Mouse (Mus musculus) hindbrain, postnatal 0 days (tissue): ENCODE measurements around the gene Slc17a7. TPM values are rescaled to one million over a fixed set of nuclear protein-coding genes. Genes with fewer than 3 reads are reported as not detected.

Experiments
- ATAC-seq: fragments of 200-750 bp; cut with Nextera tagmentation; 2 replicates; pipeline ENCODE4 v1.8.0; 2017; ENCODE audit warnings: mild to moderate bottlenecking, moderate TSS enrichment, moderate library complexity
- DNase-seq: peaks from one replicate; pipeline ENCODE4 v3.0.0-alpha.2; 2015; ENCODE audit warnings: low spot score
- H3K27ac ChIP-seq: fragments of 300-500 bp; sonication (generic); 2 replicates; pipeline ENCODE4 v1.5.1; 2014; ENCODE audit warnings: mild to moderate bottlenecking
- H3K27me3 ChIP-seq: fragments of 300-500 bp; sonication (generic); 2 replicates; pipeline ENCODE4 v1.6.1; 2014; ENCODE audit warnings: low read length, mixed read lengths; ENCODE audit not compliant: insufficient read depth
- H3K36me3 ChIP-seq: fragments of 300-500 bp; sonication (generic); 2 replicates; pipeline ENCODE4 v1.6.1; 2014; ENCODE audit warnings: low read length, mixed read lengths; ENCODE audit not compliant: insufficient read depth
- H3K4me1 ChIP-seq: fragments of 300-500 bp; sonication (generic); 2 replicates; pipeline ENCODE4 v1.6.1; 2014; ENCODE audit warnings: antibody characterized with exemption, low read length, mixed read lengths; ENCODE audit not compliant: insufficient read depth
- H3K4me2 ChIP-seq: fragments of 300-500 bp; sonication (generic); 2 replicates; pipeline ENCODE4 v1.6.1; 2014; ENCODE audit warnings: low read depth, mild to moderate bottlenecking, low read length, moderate library complexity, mixed read lengths
- H3K4me3 ChIP-seq: fragments of 300-500 bp; sonication (generic); 2 replicates; pipeline ENCODE4 v1.5.1; 2014; ENCODE audit warnings: low read length
- H3K9ac ChIP-seq: fragments of 300-500 bp; sonication (generic); replicated peaks from 2 replicates; pipeline ENCODE4 v1.6.1; 2014; ENCODE audit warnings: mild to moderate bottlenecking, low read length, moderate library complexity, mixed read lengths
- H3K9me3 ChIP-seq: fragments of 300-500 bp; sonication (generic); 2 replicates; pipeline ENCODE4 v1.6.1; 2016; ENCODE audit warnings: low read length, mixed read lengths
- CTCF ChIP-seq: IDR thresholded peaks from 2 replicates; pipeline ENCODE4 v1.5.1; 2016; ENCODE audit warnings: antibody characterized with exemption, control low read depth, low read depth
- WGBS: fragments of 180-500 bp; shearing (Covaris S2); extraction: QIAGEN DNeasy Blood & Tissue Kit; methylation state at CpG from one replicate; pipeline ENCODE4 v1.1.7; 2014; 5-methylcytosine and 5-hydroxymethylcytosine counted together
- polyA plus RNA-seq: library from polyadenylated mRNA; unstranded; fragments of >200 nt; fragmentation: Nextera tagmentation; extraction: Ambion mirVana; gene quantifications from 2 replicates; pipeline ENCODE4 v1.2.1, GENCODE M21; 2015
- total RNA-seq: library from RNA; depleted of rRNA; stranded (reverse); fragments of >200 nt; gene quantifications from 2 replicates; pipeline ENCODE4 v1.2.3, GENCODE M21; 2014

Gene Slc17a7
- total and polyA plus RNA-seq, 2 experiments from 2014 or later = 4.6 to 13.5 TPM

DNA sequence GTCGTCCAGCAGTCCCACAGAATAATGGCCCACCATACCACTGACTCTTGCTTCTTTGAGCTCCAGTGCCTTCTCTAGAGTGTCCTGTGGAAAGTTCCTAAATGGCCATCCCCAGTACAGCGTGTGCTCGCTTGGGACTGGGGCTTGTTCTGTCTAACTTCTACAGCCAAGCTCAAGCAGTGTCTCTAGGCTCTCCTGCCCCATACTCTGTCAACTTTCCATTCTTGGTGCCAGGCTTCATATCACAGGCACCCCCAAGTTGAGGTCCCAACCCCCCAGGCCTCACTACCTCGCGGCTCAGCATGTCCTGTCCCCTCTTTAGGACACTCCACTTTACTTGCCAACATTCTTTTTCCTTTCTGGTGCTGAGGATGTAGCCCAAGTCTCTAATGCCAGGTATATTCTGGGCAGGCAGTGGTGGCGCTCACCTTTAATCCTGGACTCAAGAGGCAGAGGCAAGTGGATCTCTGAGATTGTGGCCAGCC is 3.4 kb upstream of the Slc17a7 start:
- DNase-seq (no peak), ATAC-seq (no peak)
- Histone ChIP-seq H3K4me3 (no peak overlapping the region), H3K27me3 (peaks cover 5% of the 10 kb centered on the region), H3K9me3 (no peaks in the 10 kb centered on the region), H3K4me1 (no peaks in the 10 kb centered on the region; the same call in 1 of the 2 replicates), H3K36me3 (0 out of 2 replicates have a peak, but pooled peaks cover 4% of the 10 kb centered on the region), H3K9ac (no peak overlapping the region), H3K4me2 (no peak overlapping the region), H3K27ac (no peak overlapping the region)
- 90% methylated on average over 6 of the region's 6 CpGs for WGBS
- no peak for TF ChIP-seq CTCF

DNA sequence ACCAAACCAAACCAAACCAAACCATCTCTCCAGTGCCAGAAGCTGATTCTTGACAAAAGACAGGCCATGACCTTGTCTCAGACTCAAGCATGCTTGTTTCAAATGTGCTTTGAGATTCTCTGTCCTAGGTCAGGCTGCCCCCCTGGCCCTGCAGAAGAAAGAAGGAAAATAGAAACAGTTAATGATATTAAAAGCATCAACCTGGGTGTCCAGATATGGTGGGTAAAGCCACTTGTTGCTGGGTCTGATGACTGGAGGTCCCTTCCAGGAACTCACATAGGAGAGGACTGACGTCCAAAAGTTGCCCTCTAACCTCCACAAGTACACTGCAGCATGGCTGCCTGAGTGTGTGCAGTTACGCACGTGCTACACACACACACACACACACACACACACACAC is 2.9 kb upstream of the Slc17a7 start:
- ATAC-seq = no peak
- H3K27me3 ChIP-seq = peaks cover 10% of the 10 kb centered on the region
- H3K27ac ChIP-seq = no peak overlapping the region

DNA sequence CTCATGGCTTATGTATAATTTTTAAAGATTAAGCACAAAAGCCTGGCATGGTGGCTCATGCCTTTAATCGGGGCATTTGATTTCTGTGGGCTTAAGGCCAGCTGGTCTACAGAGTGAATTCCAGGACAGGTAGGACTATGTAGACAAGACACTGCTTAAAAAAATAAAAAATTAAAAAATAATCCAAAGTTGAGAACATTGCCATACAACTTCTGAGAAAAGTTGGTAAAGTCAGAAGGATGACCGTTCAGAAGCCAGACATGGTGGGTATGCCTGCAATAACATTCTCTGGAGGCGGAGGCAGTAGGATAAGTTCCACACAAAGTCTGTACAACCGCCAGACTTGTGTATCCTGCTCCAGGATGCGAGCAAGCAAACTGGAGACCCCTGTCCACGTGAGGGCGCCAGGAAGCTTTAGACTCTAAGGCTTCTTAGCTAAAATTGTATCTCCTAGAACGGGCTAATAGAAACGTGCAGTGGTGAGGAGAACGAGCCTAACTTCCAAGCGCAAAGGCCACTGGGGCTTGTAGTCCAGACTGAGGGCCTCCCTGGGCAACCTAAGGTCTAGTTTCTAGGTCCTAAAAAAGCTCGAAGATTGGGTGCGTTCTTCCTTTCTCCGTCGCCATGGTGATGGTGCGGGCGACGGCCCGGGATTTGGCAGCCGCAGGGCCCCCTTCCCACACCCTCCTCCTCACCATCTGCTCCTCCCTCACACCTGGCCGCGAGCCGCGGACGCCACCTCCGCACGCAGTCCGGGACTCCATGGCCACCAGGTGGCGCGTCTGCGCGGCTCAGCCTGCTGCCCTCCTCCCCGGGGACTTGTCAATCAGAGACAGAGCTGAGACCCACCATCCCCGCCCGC is 1.9 kb upstream of the Slc17a7 start:
- Histone ChIP-seq H3K9me3 (no peaks in the 10 kb centered on the region), H3K27ac (0 out of 2 replicates have a peak overlapping the region, but pooled peaks have one; percentile 32), H3K36me3 (0 out of 2 replicates have a peak, but pooled peaks cover 4% of the 10 kb centered on the region), H3K4me2 (peak overlapping the region; percentile 63), H3K4me3 (peak overlapping the region; percentile 33), H3K4me1 (no peaks in the 10 kb centered on the region; the same call in 1 of the 2 replicates), H3K27me3 (peaks cover 13% of the 10 kb centered on the region), H3K9ac (peak overlapping the region; percentile 38; the same call in 1 of the 2 replicates)
- 4% methylated on average over 33 of the region's 35 CpGs for WGBS
- TF ChIP-seq CTCF = peak; percentile 79
- ATAC-seq = peak; percentile 94
- peak; percentile 95 for DNase-seq

More for the DNA sequence above, 2.9 kb upstream of the Slc17a7 start:
- Histone ChIP-seq H3K4me1 (no peaks in the 10 kb centered on the region; the same call in 1 of the 2 replicates), H3K9ac (no peak overlapping the region), H3K4me3 (no peak overlapping the region), H3K4me2 (no peak overlapping the region), H3K9me3 (no peaks in the 10 kb centered on the region), H3K36me3 (0 out of 2 replicates have a peak, but pooled peaks cover 4% of the 10 kb centered on the region)
- no peak for TF ChIP-seq CTCF
- WGBS = 94% methylated on average over 3 of the region's 3 CpGs
- no peak for DNase-seq

DNA sequence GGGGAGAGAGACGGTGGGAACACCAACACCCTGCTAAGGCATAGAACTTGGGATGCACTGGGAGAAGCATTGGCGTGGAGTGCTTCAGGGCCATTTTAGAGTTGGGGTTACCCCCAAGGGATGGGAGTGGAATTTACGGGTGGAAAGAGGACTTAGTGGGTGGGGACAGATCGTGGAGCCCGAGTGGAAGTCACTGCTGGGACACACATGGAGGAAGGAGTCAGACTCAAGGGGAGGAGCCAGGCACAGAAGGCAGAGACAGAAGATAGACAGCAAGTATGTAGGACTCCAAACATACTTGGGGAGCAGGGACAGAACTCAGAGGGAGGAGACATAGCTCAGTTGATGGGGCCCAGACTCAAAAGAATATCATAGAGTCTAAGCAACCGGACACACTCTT is 1.2 kb upstream of the Slc17a7 start:
- 29% methylated on average over 6 of the region's 6 CpGs for WGBS
- no peaks in the 10 kb centered on the region for H3K9me3 ChIP-seq

DNA sequence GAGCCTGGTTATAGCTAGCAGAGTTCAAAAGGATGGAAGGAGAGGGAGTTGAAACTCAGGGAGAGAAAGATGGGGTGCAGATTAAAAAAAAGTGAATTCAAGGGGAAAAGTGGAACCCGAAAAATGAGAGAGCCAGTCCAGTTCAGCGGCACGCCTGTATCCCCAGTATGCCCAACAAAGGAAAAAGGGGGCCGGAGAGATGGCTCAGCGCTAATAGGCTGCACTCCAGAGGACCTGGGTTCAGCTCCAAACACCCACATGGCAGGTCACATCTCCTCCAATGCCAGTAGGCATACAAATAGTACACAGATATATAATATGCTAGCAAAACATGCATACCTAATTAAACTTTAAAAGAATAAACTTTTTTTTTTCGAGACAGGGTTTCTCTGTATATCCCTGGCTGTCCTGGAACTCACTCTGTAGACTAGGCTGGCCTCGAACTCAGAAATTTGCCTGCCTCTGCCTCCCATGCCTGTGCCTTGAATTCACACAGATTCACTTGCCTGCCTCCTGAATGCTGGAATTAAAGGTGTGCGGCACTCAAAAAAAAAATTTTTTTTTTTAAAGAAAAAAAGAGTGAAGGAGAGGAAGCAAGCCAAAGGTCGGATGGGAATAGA is 643 bp upstream of the Slc17a7 start:
- Histone ChIP-seq H3K4me2 (no peak overlapping the region), H3K36me3 (0 out of 2 replicates have a peak, but pooled peaks cover 4% of the 10 kb centered on the region), H3K27me3 (peaks cover 23% of the 10 kb centered on the region), H3K4me3 (no peak overlapping the region), H3K27ac (no peak overlapping the region), H3K9me3 (no peaks in the 10 kb centered on the region), H3K9ac (no peak overlapping the region), H3K4me1 (peaks cover 4% of the 10 kb centered on the region; the same call in 1 of the 2 replicates)
- TF ChIP-seq CTCF = no peak
- 75% methylated on average over 9 of the region's 9 CpGs for WGBS
- ATAC-seq (no peak), DNase-seq (no peak)

More for the DNA sequence above, 1.2 kb upstream of the Slc17a7 start:
- DNase-seq (no peak), ATAC-seq (no peak)
- H3K4me3 ChIP-seq = peak overlapping the region; percentile 33
- 0 out of 2 replicates have a peak, but pooled peaks cover 4% of the 10 kb centered on the region for H3K36me3 ChIP-seq
- H3K4me1 ChIP-seq = no peaks in the 10 kb centered on the region; the same call in 1 of the 2 replicates
- H3K27ac ChIP-seq = 0 out of 2 replicates have a peak overlapping the region, but pooled peaks have one; percentile 32
- no peak for TF ChIP-seq CTCF
- peaks cover 18% of the 10 kb centered on the region for H3K27me3 ChIP-seq
- H3K4me2 ChIP-seq = peak overlapping the region; percentile 63
- H3K9ac ChIP-seq = peak overlapping the region; percentile 38; the same call in 1 of the 2 replicates

DNA sequence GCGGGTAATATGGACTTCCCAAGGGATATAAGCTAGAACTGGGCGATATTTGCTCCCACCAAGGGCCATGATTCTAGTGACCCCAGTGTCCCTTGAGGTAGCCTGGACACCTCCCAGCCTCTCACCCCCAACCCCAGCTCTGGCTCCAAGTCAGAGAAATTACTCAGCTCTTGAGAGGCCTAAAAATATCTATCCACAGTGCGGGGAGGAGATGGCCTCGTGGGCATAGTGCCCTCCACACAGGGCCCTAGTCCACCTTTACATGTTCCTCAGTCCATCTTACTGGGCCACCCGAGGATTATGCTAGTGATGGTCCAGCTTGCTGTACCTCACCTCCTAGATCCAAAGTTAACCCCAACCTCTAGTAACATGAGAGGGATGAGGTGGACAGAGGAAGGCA is 1.1 kb downstream of the Slc17a7 start:
- H3K4me2 ChIP-seq = no peak overlapping the region
- no peak overlapping the region for H3K4me3 ChIP-seq
- peaks cover 38% of the 10 kb centered on the region for H3K27me3 ChIP-seq
- H3K9me3 ChIP-seq = no peaks in the 10 kb centered on the region
- WGBS = 67% methylated on average over 5 of the region's 5 CpGs
- H3K9ac ChIP-seq = no peak overlapping the region
- peaks cover 9% of the 10 kb centered on the region; the same call in 1 of the 2 replicates for H3K4me1 ChIP-seq
- 0 out of 2 replicates have a peak, but pooled peaks cover 4% of the 10 kb centered on the region for H3K36me3 ChIP-seq
- TF ChIP-seq CTCF = no peak
- ATAC-seq (no peak), DNase-seq (no peak)
- H3K27ac ChIP-seq = no peak overlapping the region
